Mouse (Mus musculus): ENCODE data around the gene Poglut1.

Gene Poglut1

DNA sequence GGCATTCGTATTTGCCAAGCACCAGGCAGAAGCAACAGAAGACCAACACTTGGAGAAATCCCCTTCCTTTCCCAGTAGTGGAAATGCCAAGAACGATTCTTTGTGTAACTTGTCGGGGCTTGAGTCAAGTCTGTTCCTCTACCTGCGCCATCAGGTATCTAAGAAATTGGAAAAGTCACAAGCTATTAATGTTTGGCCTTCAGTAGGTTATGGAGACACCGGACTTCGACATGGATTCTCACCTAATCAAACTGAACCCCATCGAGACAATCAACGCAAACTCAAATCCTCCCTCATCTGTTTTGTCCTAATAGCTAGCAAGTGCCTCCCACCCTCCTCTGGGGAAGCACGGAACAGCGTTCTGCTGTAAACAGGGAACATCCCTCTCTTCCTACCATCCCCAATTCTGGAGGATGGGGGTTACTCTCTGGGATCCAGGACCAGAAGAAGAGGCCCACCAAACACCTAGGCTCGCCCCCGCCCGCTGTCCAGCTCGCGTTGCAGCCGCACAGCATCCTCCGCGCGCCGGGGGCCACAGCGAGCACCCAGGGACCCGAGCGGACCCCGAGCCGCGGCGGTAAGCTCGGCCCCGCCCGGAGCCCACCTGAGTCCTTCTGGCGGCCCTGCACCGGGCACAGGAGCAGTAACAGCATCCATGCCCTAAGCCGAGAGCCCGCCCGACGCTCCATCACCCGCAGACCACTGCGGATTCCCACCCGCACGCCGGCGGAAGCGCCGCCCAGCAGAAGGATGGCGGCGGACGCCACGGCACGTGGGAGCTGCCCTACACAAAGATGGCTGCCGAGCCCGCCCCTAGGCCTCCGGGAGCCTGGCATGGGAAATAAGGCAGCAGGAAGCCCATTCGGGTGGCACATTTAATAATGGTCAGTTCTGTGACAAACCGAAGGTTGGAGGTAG lies at the start of gene Poglut1:
Gene Poglut1 (minus strand): TSS at position 780 of the 918 bp plus-strand sequence.
- DNase-seq (ENCODE audit: low spot score in 2 of 2) = peak; percentile 70

- DNase-seq (ENCODE audit: low spot score in 2 of 2) = no peak
Measured at GRCm38 (mm10) chr16:38598986-38599680, 49.1 kb upstream of the Poglut1 start.

GRCm38 (mm10) chr16:38596651-38597050 lies 46.6 kb upstream of the Poglut1 start:
- no peak for DNase-seq (ENCODE audit: low spot score in 2 of 2)

DNA sequence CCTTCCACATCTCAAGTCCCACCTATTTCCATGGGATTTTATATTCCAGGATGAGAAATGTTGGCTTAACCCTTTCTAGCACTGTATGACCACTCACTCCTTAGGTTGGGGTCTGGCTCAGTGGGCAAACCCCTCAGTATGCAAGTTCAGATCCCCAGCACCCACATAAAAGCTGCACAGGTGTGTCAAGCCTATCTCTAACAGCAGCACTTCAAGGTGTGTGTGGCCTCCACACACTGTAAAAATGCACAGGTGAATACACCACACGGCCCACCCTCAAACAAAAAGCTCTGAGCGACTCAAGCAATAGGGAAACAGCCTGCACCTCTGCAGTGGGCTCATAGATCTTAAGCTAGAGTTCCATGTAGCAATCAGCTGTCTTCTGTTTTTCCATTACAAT lies 46.0 kb upstream of the Poglut1 start:
- no peak for DNase-seq (ENCODE audit: low spot score in 2 of 2)

- DNase-seq (ENCODE audit: low spot score in 2 of 2) = no peak
Measured at GRCm38 (mm10) chr16:38594435-38594834, 44.4 kb upstream of the Poglut1 start.

GRCm38 (mm10) chr16:38592946-38593345 lies 42.9 kb upstream of the Poglut1 start:
- no peak for DNase-seq (ENCODE audit: low spot score in 2 of 2)

GRCm38 (mm10) chr16:38592026-38592678 lies 42.1 kb upstream of the Poglut1 start:
- peak; percentile 22 to 51 for DNase-seq (ENCODE audit: low spot score in 2 of 2)

DNA sequence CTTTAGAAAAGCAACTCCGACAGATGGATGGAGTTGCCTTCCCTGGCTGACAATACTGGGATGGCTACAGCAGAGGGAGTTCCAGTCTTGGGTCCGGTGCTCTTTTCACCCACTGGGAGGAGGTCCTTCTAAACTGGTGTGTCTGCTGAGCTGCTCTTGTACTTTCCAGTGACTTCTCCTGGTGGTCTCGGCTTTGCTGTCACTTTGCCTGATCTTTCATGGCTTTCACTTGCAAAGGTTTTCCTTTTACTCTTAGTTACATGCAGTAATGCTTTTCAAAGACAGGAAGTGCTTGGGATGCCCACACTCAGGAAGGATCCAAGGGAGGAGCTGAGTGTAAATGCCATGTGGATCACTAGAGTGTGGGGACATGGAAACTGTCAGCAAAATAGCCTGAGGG lies 41.4 kb upstream of the Poglut1 start:
- no peak for DNase-seq (ENCODE audit: low spot score in 2 of 2)

DNA sequence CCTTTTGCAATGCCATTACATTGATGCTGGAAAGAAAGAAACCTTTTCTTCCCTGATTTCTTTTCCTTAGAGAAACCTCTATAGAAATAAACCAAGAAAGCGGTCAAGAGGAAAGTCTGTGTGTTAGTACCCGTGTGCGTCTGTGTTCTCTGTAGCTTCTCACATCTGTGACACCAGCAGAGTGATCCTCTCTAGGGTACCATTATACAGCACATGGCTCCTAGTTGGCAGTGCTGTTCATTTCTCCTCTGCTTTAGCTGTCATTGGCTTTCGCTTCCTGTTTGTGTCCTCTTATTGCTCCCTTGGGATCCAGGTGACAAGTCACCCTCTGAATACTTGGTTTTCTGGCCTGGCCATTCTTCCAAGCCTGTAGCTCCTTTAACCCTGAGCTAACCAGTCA lies 37.5 kb upstream of the Poglut1 start:
- DNase-seq (ENCODE audit: low spot score in 2 of 2) = no peak

GRCm38 (mm10) chr16:38587163-38587562 lies 37.1 kb upstream of the Poglut1 start:
- no peak for DNase-seq (ENCODE audit: low spot score in 2 of 2)

GRCm38 (mm10) chr16:38585186-38585585 lies 35.1 kb upstream of the Poglut1 start:
- DNase-seq (ENCODE audit: low spot score in 2 of 2) = no peak

- no peak for DNase-seq (ENCODE audit: low spot score in 2 of 2)
Measured at GRCm38 (mm10) chr16:38584761-38585160, 34.7 kb upstream of the Poglut1 start.

- DNase-seq (ENCODE audit: low spot score in 2 of 2) = no peak
Measured at GRCm38 (mm10) chr16:38571481-38571880, 21.4 kb upstream of the Poglut1 start.

DNA sequence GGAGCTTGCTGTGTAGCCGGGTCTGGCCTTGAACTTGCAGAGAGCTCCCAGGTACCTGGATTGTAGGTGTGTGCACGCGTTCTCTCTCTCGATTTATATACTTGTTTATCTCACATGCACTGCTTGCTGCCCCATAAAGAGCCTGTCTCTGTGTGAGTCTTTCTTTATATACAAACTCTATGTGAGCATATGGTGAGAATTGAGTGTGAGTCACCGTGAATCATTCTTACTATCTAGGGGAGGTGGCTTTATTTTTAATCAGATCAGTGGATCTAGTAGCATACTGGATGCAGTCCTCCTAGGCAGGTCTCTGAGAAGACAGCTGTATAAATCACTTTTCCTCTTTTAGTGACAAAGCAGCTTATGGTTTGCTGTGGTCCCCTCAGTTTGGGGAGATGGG lies 18.1 kb upstream of the Poglut1 start:
- no peak for DNase-seq (ENCODE audit: low spot score in 2 of 2)

GRCm38 (mm10) chr16:38563516-38563915 lies 13.5 kb upstream of the Poglut1 start:
- no peak for DNase-seq (ENCODE audit: low spot score in 2 of 2)

- DNase-seq (ENCODE audit: low spot score in 2 of 2) = no peak
Measured at GRCm38 (mm10) chr16:38562968-38563327, 12.9 kb upstream of the Poglut1 start.

DNA sequence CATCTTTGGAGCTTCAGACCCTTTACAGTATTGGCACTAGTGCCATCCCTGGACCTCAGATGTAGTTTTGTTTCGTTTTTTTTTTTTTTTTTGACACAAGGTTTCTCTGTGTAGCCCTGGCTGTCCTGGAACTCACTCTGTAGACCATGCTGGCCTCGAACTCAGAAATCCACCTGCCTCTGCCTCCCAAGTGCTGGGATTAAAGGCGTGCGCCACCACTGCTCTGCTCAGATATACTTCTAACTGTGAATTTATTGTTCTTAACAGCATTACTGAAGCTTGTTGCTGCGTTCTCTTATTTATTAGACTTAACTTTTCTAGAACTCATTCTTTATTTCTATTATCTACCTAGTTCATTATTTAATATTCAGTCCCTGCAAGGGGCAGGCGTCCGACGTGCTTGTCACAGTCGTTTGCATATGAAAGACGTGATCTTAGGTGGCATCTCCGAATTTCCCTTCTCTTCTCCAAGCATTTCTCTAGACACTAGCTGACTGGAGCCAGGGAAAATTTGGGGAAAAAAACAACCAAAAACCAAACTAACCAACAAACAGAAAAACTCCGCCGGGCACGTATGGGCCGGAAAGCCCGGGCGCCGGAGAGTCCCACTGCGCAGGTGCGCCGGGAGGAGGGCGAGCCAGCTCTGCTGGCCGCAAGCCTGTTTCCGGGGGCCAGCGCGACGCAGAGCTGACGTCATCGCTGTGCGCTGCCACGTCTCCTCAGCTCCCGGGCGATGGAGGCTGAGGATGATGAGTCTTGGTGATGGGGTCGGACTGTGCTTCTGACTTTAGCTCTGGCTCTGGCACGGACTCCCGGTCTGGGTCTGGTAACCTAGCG lies 12.3 kb upstream of the Poglut1 start:
- peak; percentile 94 for DNase-seq (ENCODE audit: low spot score in 2 of 2)

GRCm38 (mm10) chr16:38558221-38558748 lies 8.2 kb upstream of the Poglut1 start, which contains the start of gene Tmem39a:
Gene Tmem39a, plus strand, starts transcription at chr16:38558698.
- no peak for DNase-seq (ENCODE audit: low spot score in 2 of 2)

DNA sequence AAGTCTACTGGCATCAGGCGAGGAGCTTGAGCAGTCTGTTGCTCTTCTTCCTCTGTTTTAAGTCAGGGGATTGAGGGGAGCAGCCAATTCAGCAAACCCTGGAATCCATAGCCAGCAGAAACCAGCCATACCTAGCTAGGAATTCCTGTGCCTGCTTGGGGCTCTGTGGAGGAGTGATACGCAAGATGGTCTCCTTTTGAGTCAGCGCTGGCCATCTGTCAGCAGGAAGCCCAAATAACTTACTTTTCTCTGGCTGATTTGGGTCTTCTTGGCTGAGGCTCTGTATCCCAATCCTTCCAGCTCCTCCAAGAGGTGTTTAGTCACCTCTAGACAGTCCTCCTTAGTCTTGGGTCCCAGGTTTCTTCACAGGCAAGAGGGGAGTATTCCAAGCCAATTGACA lies 5.9 kb upstream of the Poglut1 start:
- DNase-seq (ENCODE audit: low spot score in 2 of 2) = no peak

DNA sequence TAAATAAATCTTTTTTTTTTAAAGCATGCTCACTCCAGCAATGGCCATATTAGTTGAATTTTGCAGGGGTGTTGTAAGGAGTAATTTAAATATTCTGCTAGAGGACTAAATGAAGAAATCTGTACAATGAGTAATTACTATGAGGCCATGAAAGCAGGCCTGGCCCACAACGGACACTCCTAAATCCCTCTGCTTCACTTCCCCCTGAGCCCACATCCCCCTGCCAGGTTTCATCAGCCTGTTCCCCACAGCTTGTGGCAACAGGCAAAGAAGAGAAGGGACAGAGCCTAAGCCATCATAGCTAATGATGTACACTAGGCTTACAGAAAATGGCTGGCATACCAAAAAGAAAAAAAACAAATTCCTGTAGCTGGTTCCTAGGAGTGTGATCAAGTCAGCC lies 2.1 kb downstream of the Poglut1 start:
- DNase-seq (ENCODE audit: low spot score in 2 of 2) = no peak

DNA sequence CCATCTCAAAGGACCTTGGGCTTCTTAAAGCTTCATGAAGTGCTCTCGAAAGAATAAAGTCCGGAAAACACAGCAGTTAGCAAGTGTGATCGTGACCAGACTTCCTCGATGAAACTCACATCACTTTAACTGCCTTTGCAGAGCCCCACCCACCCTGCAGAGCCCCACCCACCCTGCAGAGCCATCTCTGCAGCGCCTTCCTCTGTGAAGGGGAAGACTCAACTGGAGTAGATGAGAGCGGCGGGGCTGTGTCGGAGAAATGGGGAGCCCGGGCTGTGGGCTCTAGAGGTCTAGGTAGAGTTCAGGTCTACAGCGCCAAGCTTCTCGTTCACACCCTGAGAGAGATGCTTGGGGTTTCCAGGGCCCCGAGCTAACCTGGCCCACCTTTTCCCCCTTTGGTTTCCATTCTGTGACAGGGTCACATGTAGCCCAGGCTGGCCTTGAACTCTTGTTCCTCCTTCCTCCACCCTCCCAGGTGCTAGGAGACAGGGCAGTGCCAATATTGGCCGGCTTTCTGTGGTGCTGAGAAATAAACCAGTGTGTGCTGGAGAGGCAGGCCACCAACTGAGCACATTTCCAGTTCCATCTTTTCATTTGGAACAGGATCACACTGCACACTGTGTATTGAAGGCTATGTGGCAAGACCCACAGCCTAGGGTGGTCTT lies 11.2 kb downstream of the Poglut1 start:
- DNase-seq (ENCODE audit: low spot score in 2 of 2) = no peak
